9 mouse cellular contexts compared by ENCODE assay signal in genomic region chr1:179060113-179060955, GRCm38 (mm10).
DNase-seq lines count a peak whose midpoint lies in the region; ATAC-seq and TF ChIP-seq lines count a peak whose summit lies in the region.
"Had no signal": no experiment of that assay in that cellular context is flagged by ENCODE, and none has a peak within 500 bp of the region (broad histone marks: within the 10 kb centered on the region; RNA-seq: fewer than 3 reads in every experiment).

No protein-coding gene starts in this region.

- WGBS in heart, embryonic 10.5 days = 66% methylated on average over 18 of the region's 18 CpGs
- 16% methylated on average over 18 of the region's 18 CpGs for WGBS in limb, embryonic 14.5 days
- 33% methylated on average over 18 of the region's 18 CpGs for WGBS in stomach, postnatal 0 days

- no peak for TF ChIP-seq POLR2A in brain, embryonic 14.5 days (IDR thresholded peaks at IDR 0.05; ENCODE audit: borderline replicate concordance, extremely low read depth, insufficient read depth, insufficient read length, poor library complexity, severe bottlenecking)
- no peak for TF ChIP-seq POLR2A in limb, embryonic 14.5 days (IDR thresholded peaks at IDR 0.05; ENCODE audit: borderline replicate concordance, extremely low read depth, insufficient read depth, insufficient read length)

- H3K4me3 ChIP-seq in heart, embryonic 10.5 days = no peak overlapping the region
- H3K4me3 ChIP-seq in limb, embryonic 14.5 days (replicated peaks; ENCODE audit: low read length) = peak overlapping the region; percentile 20
- no peak overlapping the region for H3K4me3 ChIP-seq in stomach, postnatal 0 days (ENCODE audit: low read depth, low read length)

- TF ChIP-seq CTCF in brain, embryonic 14.5 days (IDR thresholded peaks at IDR 0.05; ENCODE audit: borderline replicate concordance, extremely low read depth, insufficient read depth, insufficient read length) = no peak
- no peak for TF ChIP-seq CTCF in stomach, postnatal 0 days (IDR thresholded peaks at IDR 0.05; ENCODE audit: low read depth)

- DNase-seq in heart, embryonic 10.5 days (ENCODE audit: low spot score) = no peak
- DNase-seq in heart, adult 8-10 months (ENCODE audit: low spot score) = no peak
- DNase-seq in brain, embryonic 14.5 days (ENCODE audit: low read depth) = peak; percentile 73
- peak; percentile 77 for DNase-seq in forelimb bud, embryonic 11.5 days (ENCODE audit: low read depth, low spot score)
- DNase-seq in limb, embryonic 14.5 days (ENCODE audit: low spot score) = peak; percentile 57
- DNase-seq in stomach, postnatal 0 days (ENCODE audit: low spot score) = no peak
- no peak for DNase-seq in urinary bladder, postnatal 10 days (ENCODE audit: low spot score)

- no peaks in the 10 kb centered on the region for H3K9me3 ChIP-seq in heart, embryonic 10.5 days
- H3K9me3 ChIP-seq in limb, embryonic 14.5 days (ENCODE audit: control insufficient read depth, low read length) = no peaks in the 10 kb centered on the region
- H3K9me3 ChIP-seq in stomach, postnatal 0 days (ENCODE audit: control insufficient read depth, low read length) = no peaks in the 10 kb centered on the region

- H3K9ac ChIP-seq in limb, embryonic 14.5 days (ENCODE audit: low read depth, low read length, severe bottlenecking) = 0 out of 2 replicates have a peak overlapping the region, but pooled peaks have one; percentile 5
- H3K9ac ChIP-seq in stomach, postnatal 0 days (ENCODE audit: low read length) = no peak overlapping the region

- no peak for ATAC-seq in limb, embryonic 14.5 days (ENCODE audit: low FRiP score, low read depth)
- no peak for ATAC-seq in stomach, postnatal 0 days (ENCODE audit: low FRiP score, low TSS enrichment)
- no peak for ATAC-seq in CD4-positive, CD25-positive, alpha-beta regulatory T cell, adult 4 months

- peak overlapping the region; percentile 44 for H3K4me2 ChIP-seq in limb, embryonic 14.5 days (replicated peaks; ENCODE audit: low read depth, low read length, severe bottlenecking)
- H3K4me2 ChIP-seq in stomach, postnatal 0 days (replicated peaks; ENCODE audit: low read depth) = no peak overlapping the region

- no peaks in the 10 kb centered on the region for H3K36me3 ChIP-seq in heart, embryonic 10.5 days
- no peaks in the 10 kb centered on the region for H3K36me3 ChIP-seq in limb, embryonic 14.5 days (ENCODE audit: control insufficient read depth, insufficient read depth, low read length)
- H3K36me3 ChIP-seq in stomach, postnatal 0 days (ENCODE audit: control insufficient read depth, insufficient read depth, low read length) = no peaks in the 10 kb centered on the region

- H3K27me3 ChIP-seq in heart, embryonic 10.5 days (ENCODE audit: insufficient read depth, poor library complexity, severe bottlenecking) = no peaks in the 10 kb centered on the region
- no peaks in the 10 kb centered on the region for H3K27me3 ChIP-seq in limb, embryonic 14.5 days (ENCODE audit: control insufficient read depth, insufficient read depth, low read length)
- no peaks in the 10 kb centered on the region for H3K27me3 ChIP-seq in stomach, postnatal 0 days (ENCODE audit: control insufficient read depth, insufficient read depth, low read length)
- H3K27me3 ChIP-seq: CH12.LX had no signal

- TF ChIP-seq EP300 in stomach, postnatal 0 days (optimal IDR thresholded peaks at IDR 0.05) = no peak

- H3K4me1 ChIP-seq in heart, embryonic 10.5 days = peaks cover 58% of the 10 kb centered on the region
- peaks cover 44% of the 10 kb centered on the region for H3K4me1 ChIP-seq in limb, embryonic 14.5 days (ENCODE audit: control insufficient read depth, insufficient read depth, low read length)
- peaks cover 9% of the 10 kb centered on the region; the same call in 1 of the 2 replicates for H3K4me1 ChIP-seq in stomach, postnatal 0 days (replicated peaks; ENCODE audit: control insufficient read depth, insufficient read depth)

- peak overlapping the region; percentile 84 for H3K27ac ChIP-seq in heart, embryonic 10.5 days
- H3K27ac ChIP-seq in limb, embryonic 14.5 days (replicated peaks; ENCODE audit: low read depth, low read length) = peak overlapping the region; percentile 86
- H3K27ac ChIP-seq in stomach, postnatal 0 days (replicated peaks) = 0 out of 2 replicates have a peak overlapping the region, but pooled peaks have one; percentile 49

Comparison
In these comparisons a context has a peak if more than half of its experiments do, and no peak if none do; other contexts are left out.
1. DNase-seq: peak in brain, embryonic 14.5 days (single experiment), forelimb bud, embryonic 11.5 days (single experiment) and limb, embryonic 14.5 days (single experiment); none in heart, embryonic 10.5 days (single experiment), heart, adult 8-10 months (single experiment), stomach, postnatal 0 days (single experiment) and urinary bladder, postnatal 10 days (single experiment).
2. Peak in every context shown above with its lines, with median percentiles within 50 percentile points of each other: H3K27ac ChIP-seq.